Mouse (Mus musculus): Measurements from ENCODE around the gene Vsig10l. TPM values are rescaled to one million over a fixed set of nuclear protein-coding genes. Genes with fewer than 3 reads are reported as not detected.

Gene Vsig10l
- total RNA-seq (2021) = 1 to 10 TPM; 2.3 to 3.0 TPM

GRCm38 (mm10) chr7:43462851-43463250, at the start of gene Vsig10l:
Vsig10l (plus strand) TSS chr7:43463151.
- DNase-seq = no peak

GRCm38 (mm10) chr7:43417298-43417697, 45.7 kb upstream of the Vsig10l start:
- no peak for DNase-seq

- peak; percentile 74 to 81 for DNase-seq
Measured at GRCm38 (mm10) chr7:43422995-43423617, 39.8 kb upstream of the Vsig10l start.

GRCm38 (mm10) chr7:43423991-43424625, 38.8 kb upstream of the Vsig10l start:
- DNase-seq = no peak

- DNase-seq = no peak
Measured at GRCm38 (mm10) chr7:43427406-43427805, 35.5 kb upstream of the Vsig10l start, which contains the start of gene Lim2. Lim2 (plus strand) TSS chr7:43427670.

- DNase-seq = no peak
Measured at GRCm38 (mm10) chr7:43429500-43429899, 33.5 kb upstream of the Vsig10l start.

- no peak for DNase-seq
Measured at GRCm38 (mm10) chr7:43432891-43433290, 30.1 kb upstream of the Vsig10l start.

- DNase-seq = no peak
Measured at GRCm38 (mm10) chr7:43434676-43435075, 28.3 kb upstream of the Vsig10l start.

GRCm38 (mm10) chr7:43436341-43437255, 26.4 kb upstream of the Vsig10l start, which contains the start of gene Nkg7:
Nkg7 (plus strand) TSS chr7:43437073.
- no peak for DNase-seq

GRCm38 (mm10) chr7:43438611-43439010, 24.3 kb upstream of the Vsig10l start:
- DNase-seq = no peak

GRCm38 (mm10) chr7:43440482-43440881, 22.5 kb upstream of the Vsig10l start, which contains the start of gene Cldnd2:
Cldnd2 (plus strand) TSS chr7:43440782.
- no peak for DNase-seq

- no peak for DNase-seq
Measured at GRCm38 (mm10) chr7:43441071-43441470, 21.9 kb upstream of the Vsig10l start.

GRCm38 (mm10) chr7:43442684-43443083, 20.3 kb upstream of the Vsig10l start:
- no peak for DNase-seq

- DNase-seq = peak; percentile 75 to 77
Measured at GRCm38 (mm10) chr7:43443126-43443916, 19.6 kb upstream of the Vsig10l start.

- peak; percentile 93 for DNase-seq
Measured at GRCm38 (mm10) chr7:43443917-43444293, 19.0 kb upstream of the Vsig10l start, which contains the start of the genes Etfb and Gm45233. Etfb (plus strand) TSS chr7:43444083. Gm45233 (plus strand) TSS chr7:43444128.

- DNase-seq = no peak
Measured at GRCm38 (mm10) chr7:43447801-43448200, 15.2 kb upstream of the Vsig10l start.

GRCm38 (mm10) chr7:43448246-43448645, 14.7 kb upstream of the Vsig10l start:
- no peak for DNase-seq

- DNase-seq = no peak
Measured at GRCm38 (mm10) chr7:43449811-43450210, 13.1 kb upstream of the Vsig10l start.

- no peak for DNase-seq
Measured at GRCm38 (mm10) chr7:43451726-43452125, 11.2 kb upstream of the Vsig10l start.

- no peak for DNase-seq
Measured at GRCm38 (mm10) chr7:43452609-43453008, 10.3 kb upstream of the Vsig10l start.

- no peak for DNase-seq
Measured at GRCm38 (mm10) chr7:43453599-43454355, 9.2 kb upstream of the Vsig10l start.
